In the genomic region with DNA sequence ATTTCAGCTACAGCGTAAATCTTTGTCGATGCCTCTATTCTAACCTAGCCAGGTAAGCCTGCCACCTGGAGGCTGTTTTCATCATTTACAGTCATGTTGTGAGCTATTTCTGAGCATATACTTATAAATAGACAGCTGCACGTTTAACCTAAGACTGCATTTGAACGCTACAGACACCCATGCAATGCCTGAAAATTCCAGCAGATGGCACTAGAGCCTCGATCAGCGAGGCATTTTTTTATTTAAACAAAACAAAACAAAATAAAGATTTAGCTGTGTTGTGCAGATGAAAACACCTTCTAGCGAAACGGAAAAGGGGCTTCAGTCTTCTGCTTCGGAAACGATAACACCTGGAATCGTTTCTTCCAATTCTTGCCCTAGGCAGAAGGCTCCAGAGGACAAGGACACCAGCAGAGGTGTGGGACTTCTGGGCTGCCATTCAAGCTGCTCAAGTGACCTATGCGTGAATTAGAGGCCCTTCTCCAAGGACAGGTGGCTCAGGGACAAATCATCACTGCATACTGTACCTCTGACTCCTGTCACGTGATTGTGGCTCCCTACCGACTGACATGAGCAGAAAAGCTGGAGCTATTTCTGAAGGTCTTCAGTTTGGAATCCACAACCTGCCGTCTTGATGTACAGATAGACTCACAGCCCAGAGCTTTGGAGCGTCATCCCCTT, we compare ENCODE assay signal across 8 mouse cellular contexts. TPM values are rescaled to one million over a fixed set of nuclear protein-coding genes. Genes with fewer than 3 reads are reported as not detected.
A peak's percentile ranks its signal among the peaks of the same experiment; 100 is the strongest.
DNase-seq lines count a peak whose midpoint lies in the region; ATAC-seq and TF ChIP-seq lines count a peak whose summit lies in the region.

No protein-coding gene starts in this region.

- peak; percentile 42 for ATAC-seq in intestine, postnatal 0 days
- no peak for ATAC-seq in midbrain, embryonic 13.5 days

- peak; percentile 99 for TF ChIP-seq CTCF in heart, adult 2 months (IDR thresholded peaks at IDR 0.05)
- peak; percentile 92 for TF ChIP-seq CTCF in intestine, postnatal 0 days (IDR thresholded peaks at IDR 0.05; ENCODE audit: low read depth)
- peak; percentile 24; the same call in 1 of the 2 replicates for TF ChIP-seq CTCF in small intestine, adult 2 months (IDR thresholded peaks at IDR 0.05; ENCODE audit: extremely low read depth, insufficient read length, insufficient replicate concordance, low read depth, low read length)

- no peaks in the 10 kb centered on the region for H3K27me3 ChIP-seq in heart, adult 2 months (ENCODE audit: control insufficient read depth, insufficient read depth, low read length)
- H3K27me3 ChIP-seq in intestine, postnatal 0 days (replicated peaks; ENCODE audit: control insufficient read depth, insufficient read depth, low read length), result no peaks in the 10 kb centered on the region
- H3K27me3 ChIP-seq in limb, embryonic 10.5 days (ENCODE audit: low read depth, poor library complexity, severe bottlenecking), result 0 out of 2 replicates have a peak, but pooled peaks cover 8% of the 10 kb centered on the region
- no peaks in the 10 kb centered on the region for H3K27me3 ChIP-seq in midbrain, embryonic 13.5 days
- 0 out of 2 replicates have a peak, but pooled peaks cover 2% of the 10 kb centered on the region for H3K27me3 ChIP-seq in small intestine, adult 2 months (ENCODE audit: control insufficient read depth, insufficient read depth, low read length)

- peak overlapping the region; percentile 30; the same call in 1 of the 2 replicates for H3K4me2 ChIP-seq in intestine, postnatal 0 days (replicated peaks; ENCODE audit: low read depth)
- peak overlapping the region; percentile 35 for H3K4me2 ChIP-seq in midbrain, embryonic 13.5 days (replicated peaks)

- no peaks in the 10 kb centered on the region for H3K79me2 ChIP-seq in heart, adult 2 months (replicated peaks; ENCODE audit: control insufficient read depth, insufficient read depth, low read length)

- no peak; the same call in 1 of the 2 replicates for TF ChIP-seq POLR2A in heart, adult 2 months (IDR thresholded peaks at IDR 0.05; ENCODE audit: insufficient read depth, low read depth, low read length)
- TF ChIP-seq POLR2A in small intestine, adult 2 months (IDR thresholded peaks at IDR 0.05; ENCODE audit: low read depth, low read length), result no peak

- peaks cover 9% of the 10 kb centered on the region for H3K4me1 ChIP-seq in heart, adult 2 months (ENCODE audit: control insufficient read depth, insufficient read depth, low read length)
- 0 out of 2 replicates have a peak, but pooled peaks cover 4% of the 10 kb centered on the region for H3K4me1 ChIP-seq in intestine, postnatal 0 days (replicated peaks; ENCODE audit: control insufficient read depth, insufficient read depth, low read length)
- H3K4me1 ChIP-seq in limb, embryonic 10.5 days, result no peaks in the 10 kb centered on the region
- H3K4me1 ChIP-seq in midbrain, embryonic 13.5 days (replicated peaks), result 0 out of 2 replicates have a peak, but pooled peaks cover 4% of the 10 kb centered on the region
- no peaks in the 10 kb centered on the region for H3K4me1 ChIP-seq in small intestine, adult 2 months (ENCODE audit: control insufficient read depth, insufficient read depth, insufficient read length, low read length)

- peak overlapping the region; percentile 52 for H3K9ac ChIP-seq in heart, adult 2 months (ENCODE audit: low read depth, low read length)
- H3K9ac ChIP-seq in intestine, postnatal 0 days (ENCODE audit: low read depth, low read length), result no peak overlapping the region
- 0 out of 2 replicates have a peak overlapping the region, but pooled peaks have one; percentile 37 for H3K9ac ChIP-seq in midbrain, embryonic 13.5 days (replicated peaks)

- TF ChIP-seq EP300 in heart, adult 2 months (IDR thresholded peaks at IDR 0.05; ENCODE audit: insufficient read depth, low read depth, low read length), result peak; percentile 90

- H3K9me3 ChIP-seq in intestine, postnatal 0 days (ENCODE audit: control insufficient read depth), result no peaks in the 10 kb centered on the region
- H3K9me3 ChIP-seq in limb, embryonic 10.5 days (replicated peaks), result no peaks in the 10 kb centered on the region
- no peaks in the 10 kb centered on the region for H3K9me3 ChIP-seq in midbrain, embryonic 13.5 days

- intact Hi-C loops in heart, adult 2 months (cut with DNase I), result loop anchor here (1.0 to 2.0 kb wide), 2 partner anchors 128 to 306 kb away; no protein-coding TSS in a partner anchor

- H3K36me3 ChIP-seq in heart, adult 2 months (ENCODE audit: control insufficient read depth, insufficient read depth, low read length), result no peaks in the 10 kb centered on the region
- no peaks in the 10 kb centered on the region for H3K36me3 ChIP-seq in intestine, postnatal 0 days (ENCODE audit: control insufficient read depth, insufficient read depth)
- no peaks in the 10 kb centered on the region for H3K36me3 ChIP-seq in limb, embryonic 10.5 days
- no peaks in the 10 kb centered on the region for H3K36me3 ChIP-seq in midbrain, embryonic 13.5 days
- no peaks in the 10 kb centered on the region for H3K36me3 ChIP-seq in small intestine, adult 2 months (ENCODE audit: control insufficient read depth, insufficient read depth, low read length)

- DNase-seq in urinary bladder, adult 2 months (ENCODE audit: low spot score), result peak; percentile 35
- DNase-seq in urinary bladder, postnatal 10 days (ENCODE audit: low spot score), result no peak
- peak; percentile 78 for DNase-seq in embryo, embryonic 10 days (ENCODE audit: low spot score)
- DNase-seq in heart, adult 2 months, result peak; percentile 76 to 85
- DNase-seq in limb, embryonic 10.5 days (ENCODE audit: low spot score), result peak; percentile 79

- no peak overlapping the region for H3K4me3 ChIP-seq in heart, adult 2 months
- no peak overlapping the region for H3K4me3 ChIP-seq in intestine, postnatal 0 days (ENCODE audit: low read depth, low read length)
- H3K4me3 ChIP-seq in limb, embryonic 10.5 days, result no peak overlapping the region
- no peak overlapping the region for H3K4me3 ChIP-seq in midbrain, embryonic 13.5 days (replicated peaks)
- H3K4me3 ChIP-seq in small intestine, adult 2 months (ENCODE audit: low read depth, low read length), result no peak overlapping the region

- 10% methylated on average over 16 of the region's 16 CpGs for WGBS in heart, adult 2 months
- 26% methylated on average over 16 of the region's 16 CpGs for WGBS in intestine, postnatal 0 days
- WGBS in limb, embryonic 10.5 days, result 40% methylated on average over 16 of the region's 16 CpGs
- 39% methylated on average over 16 of the region's 16 CpGs for WGBS in midbrain, embryonic 13.5 days
- WGBS in small intestine, adult 2 months, result 22% methylated on average over 16 of the region's 16 CpGs

- peak overlapping the region; percentile 88 for H3K27ac ChIP-seq in heart, adult 2 months
- H3K27ac ChIP-seq in intestine, postnatal 0 days (ENCODE audit: low read depth, low read length), result no peak overlapping the region
- H3K27ac ChIP-seq in limb, embryonic 10.5 days, result no peak overlapping the region
- no peak overlapping the region for H3K27ac ChIP-seq in midbrain, embryonic 13.5 days
- H3K27ac ChIP-seq in small intestine, adult 2 months (ENCODE audit: insufficient read depth, low read depth, low read length), result no peak overlapping the region

RNA-seq across cellular contexts. Expression of gene Defb30, which starts 17.0 kb away (rescaled TPM):
- polyA plus RNA-seq in urinary bladder, adult 2 months (2012; rRNA removed), result not detected in 2 replicates
- total RNA-seq in heart, adult 2 months (2021), result not detected
- not detected in 2 replicates for polyA plus RNA-seq in heart, adult 2 months (2012; rRNA removed)
- not detected in 2 replicates for polyA plus RNA-seq in intestine, postnatal 0 days (2015; fragmentation: Nextera tagmentation; extraction: Ambion mirVana)
- not detected in 2 replicates for polyA plus RNA-seq in limb, embryonic 10.5 days (2016; fragmentation: Nextera tagmentation; extraction: Ambion mirVana)
- not detected in 2 replicates for polyA plus RNA-seq in midbrain, embryonic 13.5 days (2015; fragmentation: Nextera tagmentation; extraction: Ambion mirVana)
- not detected in 2 replicates for polyA plus RNA-seq in small intestine, adult 2 months (2012; rRNA removed)

RNA-seq across cellular contexts. Expression of gene Defb42, which starts 20.0 kb away (rescaled TPM):
- 0.16 and 0.17 TPM in 2 replicates for polyA plus RNA-seq in urinary bladder, adult 2 months (2012; rRNA removed)
- total RNA-seq in heart, adult 2 months (2021), result under 1 TPM in 1 of 2 experiments, not detected in 1; 0.16 TPM
- polyA plus RNA-seq in heart, adult 2 months (2012; rRNA removed), result 0.12 and 0.16 TPM in 2 replicates
- polyA plus RNA-seq in intestine, postnatal 0 days (2015; fragmentation: Nextera tagmentation; extraction: Ambion mirVana), result 0.39 TPM in 1 of 2 replicates, not detected in the other
- not detected in 2 replicates for polyA plus RNA-seq in limb, embryonic 10.5 days (2016; fragmentation: Nextera tagmentation; extraction: Ambion mirVana)
- not detected in 2 replicates for polyA plus RNA-seq in midbrain, embryonic 13.5 days (2015; fragmentation: Nextera tagmentation; extraction: Ambion mirVana)
- not detected in 2 replicates for polyA plus RNA-seq in small intestine, adult 2 months (2012; rRNA removed)

RNA-seq across cellular contexts. Expression of gene Defb43, which starts 55.2 kb away (rescaled TPM):
- not detected in 2 replicates for polyA plus RNA-seq in urinary bladder, adult 2 months (2012; rRNA removed)
- not detected for total RNA-seq in heart, adult 2 months (2021)
- not detected in 2 replicates for polyA plus RNA-seq in heart, adult 2 months (2012; rRNA removed)
- not detected in 2 replicates for polyA plus RNA-seq in intestine, postnatal 0 days (2015; fragmentation: Nextera tagmentation; extraction: Ambion mirVana)
- not detected in 2 replicates for polyA plus RNA-seq in limb, embryonic 10.5 days (2016; fragmentation: Nextera tagmentation; extraction: Ambion mirVana)
- not detected in 2 replicates for polyA plus RNA-seq in midbrain, embryonic 13.5 days (2015; fragmentation: Nextera tagmentation; extraction: Ambion mirVana)
- polyA plus RNA-seq in small intestine, adult 2 months (2012; rRNA removed), result not detected in 2 replicates

Comparison
In these comparisons a context has a peak if more than half of its experiments do, and no peak if none do; other contexts are left out.
1. CTCF ChIP-seq: peak in every context shown above with its lines; median percentile 99 in heart, adult 2 months; 92 in intestine, postnatal 0 days; 24 in small intestine, adult 2 months.